Mouse (Mus musculus) heart, adult 9 months (tissue): ENCODE data around the gene Fto.
A peak's percentile ranks its signal among the peaks of the same experiment; 100 is the strongest.

Experiments used
- DNase-seq, 2 experiments: peaks; one replicate each; pipeline ENCODE4 v3.0.0; 2022; ENCODE audit warnings: low spot score in 2 of 2

Gene Fto

DNA sequence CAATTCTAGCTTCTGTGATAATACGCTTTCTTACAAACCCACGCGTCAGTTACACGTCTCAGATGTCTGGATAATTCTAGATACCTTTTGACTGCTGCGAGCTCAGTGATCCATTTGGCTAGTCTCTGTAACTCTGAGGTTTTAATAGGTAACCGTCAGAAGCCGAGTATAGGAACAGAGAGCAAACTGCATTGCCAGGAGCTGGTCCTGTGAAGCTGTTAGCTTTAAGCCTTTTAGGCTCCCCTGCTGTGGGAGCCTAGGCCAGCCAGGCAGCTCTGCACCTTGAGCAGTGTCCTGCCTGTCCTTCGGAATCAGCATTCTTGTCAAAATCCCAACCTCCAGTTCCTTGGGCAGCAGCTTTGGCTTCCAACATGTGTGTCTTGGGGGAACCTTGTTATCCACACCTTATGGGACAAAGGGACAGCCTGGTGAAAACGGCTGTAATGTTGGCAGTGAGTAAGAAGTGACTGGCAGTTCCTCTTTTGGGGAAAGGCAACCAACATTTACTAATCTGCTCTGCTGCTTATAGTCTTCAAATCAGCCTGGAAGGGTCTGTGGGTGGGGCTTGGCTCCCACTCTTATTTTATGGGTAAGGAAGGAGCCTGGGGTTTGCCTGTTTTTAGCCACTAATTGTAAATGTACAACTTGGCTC lies 77.2 kb downstream of the Fto start:
- no peak for DNase-seq

DNA sequence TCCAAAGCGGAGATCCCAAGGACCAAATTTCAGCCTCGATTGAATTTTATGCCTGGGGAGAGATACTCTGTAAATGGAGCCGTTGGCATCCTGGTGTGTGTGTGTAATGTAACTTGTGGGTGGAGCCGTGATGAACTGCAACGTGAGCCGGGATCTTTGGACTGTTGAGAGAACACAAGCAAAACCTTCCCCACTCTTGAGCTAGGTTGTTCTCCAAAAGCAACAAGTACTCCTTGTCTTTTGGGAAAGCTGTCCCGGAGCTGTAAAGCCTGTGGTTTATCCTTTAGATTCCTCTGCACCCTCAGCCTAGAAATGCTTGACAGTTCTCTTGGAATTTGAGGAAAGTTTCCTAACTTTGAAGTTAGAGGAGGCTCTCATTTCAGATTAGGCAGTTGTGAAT lies 78.9 kb downstream of the Fto start:
- DNase-seq, result no peak

DNA sequence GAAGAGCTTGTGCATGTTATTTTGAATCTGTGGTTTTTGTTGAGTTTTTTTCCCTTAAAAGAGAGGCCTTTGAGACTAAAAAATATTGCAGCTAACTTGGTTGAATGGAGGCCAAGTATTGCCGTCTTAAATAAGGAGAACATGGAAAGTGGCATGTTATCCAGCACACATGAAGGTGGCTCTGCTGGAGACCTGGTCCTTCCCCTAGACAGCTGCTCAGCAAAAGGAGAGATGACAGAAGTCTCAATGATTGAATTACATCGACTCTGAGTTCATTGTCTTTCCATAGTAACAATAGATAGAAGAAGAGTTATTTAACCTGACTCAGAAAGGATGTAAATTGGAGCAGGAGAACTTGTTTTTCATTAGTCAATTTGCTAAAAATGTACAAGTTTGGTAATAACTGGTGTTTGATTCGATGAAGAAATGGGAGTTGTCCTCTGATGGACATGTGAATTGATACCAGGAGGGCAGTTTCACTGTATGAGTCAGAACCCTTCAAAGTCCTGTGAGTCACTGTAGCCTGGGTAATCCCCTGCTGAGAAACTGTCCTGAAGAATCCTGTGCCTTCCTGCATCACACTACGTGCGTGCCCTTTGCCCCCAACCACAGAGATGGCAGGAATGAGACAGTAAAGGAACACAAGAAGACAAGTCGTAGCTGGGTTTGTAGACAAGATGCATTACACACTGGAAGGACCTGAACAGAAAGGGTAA lies 82.2 kb downstream of the Fto start:
- DNase-seq, result no peak

DNA sequence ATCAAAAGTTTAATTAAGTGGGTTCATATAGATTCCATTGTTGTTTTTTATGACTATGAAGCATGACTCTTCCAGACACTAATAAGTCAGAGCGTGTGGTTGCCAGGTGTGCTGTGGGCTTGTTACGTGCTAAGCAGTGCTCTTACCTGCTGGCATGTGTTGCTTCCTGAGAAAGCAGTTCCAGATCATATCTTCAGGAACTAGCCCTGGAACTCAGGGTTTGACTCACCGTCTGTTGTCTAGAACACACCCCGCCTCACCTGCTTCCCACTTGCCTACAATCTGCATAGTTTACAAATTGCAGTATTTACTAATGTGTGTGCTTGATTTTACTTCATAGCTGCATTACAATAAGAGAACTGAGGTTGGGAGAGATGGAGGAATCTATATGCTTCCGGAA lies 84.7 kb downstream of the Fto start:
- DNase-seq, result no peak

DNA sequence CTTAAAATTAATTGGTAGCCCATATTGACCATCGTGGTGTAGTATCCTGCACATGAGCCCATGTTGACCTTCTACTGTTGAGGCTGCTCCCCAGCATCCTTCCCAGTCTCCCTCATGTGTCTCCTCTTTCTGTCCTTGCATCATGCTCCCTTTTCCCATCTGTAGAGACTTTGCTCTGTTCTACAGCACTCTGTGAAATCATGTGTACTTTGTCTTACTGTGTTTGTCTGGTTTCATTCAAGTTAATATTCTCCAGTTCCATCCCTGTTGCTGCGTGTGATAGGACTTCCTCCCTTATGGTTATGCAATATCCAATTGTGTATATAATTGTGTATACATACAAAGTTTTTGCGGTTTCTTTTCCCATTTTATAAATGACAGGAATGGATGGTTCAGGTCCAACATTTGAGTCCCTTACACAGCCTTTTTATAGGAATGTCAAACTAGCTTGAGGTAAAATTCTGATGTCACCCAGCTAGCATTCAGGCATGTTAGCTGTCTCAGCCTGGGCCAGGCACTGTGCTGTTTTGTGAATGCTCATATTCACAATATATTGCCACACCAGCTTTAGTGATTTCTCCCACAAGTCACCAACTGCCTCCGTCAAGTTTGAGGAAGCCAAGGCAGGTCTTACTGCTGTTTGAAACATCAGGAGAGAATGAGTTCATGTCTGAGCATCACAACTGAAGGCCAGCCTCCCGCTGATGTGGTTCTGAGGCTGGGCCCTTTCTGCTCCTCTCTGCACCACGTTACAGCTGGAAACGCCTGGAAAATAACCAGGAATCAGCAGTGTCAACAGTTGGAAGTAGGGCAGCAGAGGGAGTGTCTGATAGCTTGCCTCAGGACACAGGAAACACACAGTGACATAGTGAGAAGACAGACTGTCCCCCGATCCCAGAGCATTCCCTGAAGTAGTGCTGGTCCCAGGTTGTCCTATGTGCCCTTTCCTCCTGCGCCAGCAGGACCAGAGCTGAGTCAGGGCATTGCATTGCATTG lies 90.0 kb downstream of the Fto start:
- peak; percentile 51 to 60 for DNase-seq

DNA sequence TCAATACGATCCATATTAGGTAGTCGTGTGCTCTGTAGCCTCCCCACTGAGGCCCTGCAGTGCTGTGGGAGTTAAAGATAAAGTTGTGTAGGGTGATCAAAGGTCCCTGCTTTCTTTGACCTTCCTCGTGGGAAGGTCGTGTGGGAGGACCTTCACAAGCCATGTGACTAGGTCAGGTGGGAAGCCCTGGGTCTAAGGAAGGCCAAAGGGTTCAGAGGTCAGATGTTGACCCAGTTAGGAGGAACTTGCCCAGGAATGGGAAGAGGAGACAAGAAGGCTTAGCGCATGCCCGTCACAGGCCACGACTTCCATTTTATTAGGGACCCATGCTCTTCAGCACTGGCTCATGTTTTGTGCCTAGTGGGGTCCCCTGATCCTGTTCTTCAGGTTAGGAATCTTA lies 91.0 kb downstream of the Fto start:
- no peak for DNase-seq

DNA sequence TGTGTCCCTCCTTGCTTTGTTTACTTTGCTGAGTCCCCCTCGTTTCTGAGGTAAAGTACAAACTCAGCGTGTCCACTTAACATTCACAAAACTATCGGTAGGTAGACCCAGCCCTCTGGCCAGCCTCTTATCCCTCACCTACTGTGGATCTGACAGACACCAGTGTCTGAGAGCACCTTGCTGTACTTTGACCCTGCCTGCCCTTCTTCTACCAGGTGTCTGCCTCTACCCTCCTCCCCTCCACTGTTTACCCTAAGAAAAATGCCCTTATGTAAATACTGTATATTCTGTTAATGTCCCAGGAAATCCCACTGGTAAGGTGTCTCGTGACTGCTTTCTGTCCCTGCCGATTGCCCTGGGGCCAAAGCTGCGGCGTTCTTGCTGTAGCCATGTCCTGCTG lies 91.8 kb downstream of the Fto start:
- no peak for DNase-seq

DNA sequence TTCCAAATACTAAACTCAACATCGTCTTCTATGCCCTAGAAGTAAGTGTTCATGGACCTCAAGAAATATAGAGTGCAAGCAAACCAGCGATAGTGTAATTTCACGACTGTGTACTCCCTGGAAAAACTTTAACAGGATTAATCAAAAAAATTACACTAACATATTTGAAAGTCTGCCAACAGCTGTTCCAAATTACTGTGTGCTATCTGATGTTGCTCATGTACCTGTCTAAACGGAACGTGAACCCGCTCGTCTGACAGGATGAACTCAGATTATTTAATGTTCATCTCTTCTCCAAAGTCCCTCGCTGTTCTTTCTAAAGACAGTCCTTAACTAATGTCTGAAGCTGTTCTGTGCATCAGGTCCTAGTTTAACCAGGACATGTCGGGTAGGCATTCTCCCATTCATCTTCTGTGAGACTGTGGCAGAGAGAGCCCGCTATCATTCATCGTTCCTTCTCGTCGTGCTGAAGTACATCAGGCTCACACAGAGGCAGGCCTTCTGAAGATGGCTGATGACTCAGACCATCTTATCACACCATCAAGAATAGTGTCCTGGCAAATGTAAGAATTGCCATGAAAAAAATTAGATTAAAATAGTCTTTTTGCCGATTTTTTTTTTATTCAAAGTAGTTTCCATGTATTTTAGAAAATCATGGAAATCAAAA lies 93.4 kb downstream of the Fto start:
- no peak for DNase-seq

DNA sequence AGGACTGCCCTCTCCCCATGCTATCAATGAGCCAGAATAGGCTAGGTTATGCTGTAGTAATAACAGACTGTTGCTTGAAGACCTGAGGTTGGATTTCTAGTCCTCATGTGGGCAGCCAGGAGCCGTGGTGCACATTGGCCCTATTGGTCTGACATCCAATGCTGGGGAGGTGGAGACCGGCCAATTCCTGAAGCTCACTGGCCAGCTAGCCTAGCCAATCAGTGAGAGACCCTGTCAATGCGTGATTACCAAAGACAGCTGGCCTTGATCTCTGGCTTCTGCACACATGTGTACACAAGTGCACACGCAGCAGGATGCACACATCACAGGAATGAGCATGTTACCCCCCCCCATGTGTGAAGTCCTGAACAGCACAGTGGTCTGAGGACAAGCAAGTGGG lies 94.6 kb downstream of the Fto start:
- DNase-seq, result no peak

DNA sequence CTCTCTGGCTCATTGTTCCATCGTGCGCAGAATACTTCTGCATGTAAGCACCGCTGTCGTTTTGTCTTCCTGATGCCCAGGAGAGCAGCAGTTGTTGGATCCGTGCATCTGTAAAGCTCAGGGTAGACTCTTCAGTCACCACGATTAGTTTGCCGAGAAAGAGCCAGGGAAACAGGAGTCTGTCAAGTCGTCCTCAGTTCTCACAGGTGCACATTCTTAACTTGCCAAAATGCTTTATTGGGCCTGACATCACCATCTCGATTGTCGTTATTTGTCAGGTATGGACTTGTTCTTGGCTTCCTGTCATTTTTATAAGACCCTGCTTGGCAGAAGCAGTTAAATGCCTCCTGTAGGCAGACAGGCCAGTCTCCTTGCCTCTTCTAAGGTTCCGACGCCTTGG lies 96.7 kb downstream of the Fto start:
- no peak for DNase-seq

DNA sequence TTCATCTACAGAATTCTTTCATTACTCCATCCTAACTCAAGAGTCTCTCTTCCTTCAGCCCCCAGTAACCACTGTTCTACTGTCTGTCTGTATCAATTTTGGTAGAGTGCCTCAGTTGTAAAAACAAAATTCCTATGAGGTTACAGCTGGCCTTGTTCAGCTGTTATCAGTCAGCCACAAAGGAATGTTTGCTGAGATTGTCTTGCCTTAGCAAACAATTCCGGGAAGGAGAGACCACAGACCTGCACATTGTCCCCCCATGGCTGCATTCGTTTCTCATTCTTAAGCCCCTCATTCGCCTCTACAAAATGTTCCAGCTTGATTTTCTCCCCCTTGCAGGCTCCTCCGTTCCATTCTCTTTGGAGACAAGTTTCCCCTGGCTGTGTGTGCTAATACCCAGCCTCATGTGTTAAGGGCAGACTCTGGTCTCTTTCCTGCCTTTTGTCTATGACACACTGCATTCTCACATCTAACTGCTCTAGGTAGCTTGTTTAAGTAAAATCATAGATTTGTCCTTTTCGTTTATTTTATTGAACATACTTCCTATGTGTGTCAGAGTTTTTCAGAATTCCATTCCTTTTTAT lies 111.3 kb downstream of the Fto start:
- no peak for DNase-seq

DNA sequence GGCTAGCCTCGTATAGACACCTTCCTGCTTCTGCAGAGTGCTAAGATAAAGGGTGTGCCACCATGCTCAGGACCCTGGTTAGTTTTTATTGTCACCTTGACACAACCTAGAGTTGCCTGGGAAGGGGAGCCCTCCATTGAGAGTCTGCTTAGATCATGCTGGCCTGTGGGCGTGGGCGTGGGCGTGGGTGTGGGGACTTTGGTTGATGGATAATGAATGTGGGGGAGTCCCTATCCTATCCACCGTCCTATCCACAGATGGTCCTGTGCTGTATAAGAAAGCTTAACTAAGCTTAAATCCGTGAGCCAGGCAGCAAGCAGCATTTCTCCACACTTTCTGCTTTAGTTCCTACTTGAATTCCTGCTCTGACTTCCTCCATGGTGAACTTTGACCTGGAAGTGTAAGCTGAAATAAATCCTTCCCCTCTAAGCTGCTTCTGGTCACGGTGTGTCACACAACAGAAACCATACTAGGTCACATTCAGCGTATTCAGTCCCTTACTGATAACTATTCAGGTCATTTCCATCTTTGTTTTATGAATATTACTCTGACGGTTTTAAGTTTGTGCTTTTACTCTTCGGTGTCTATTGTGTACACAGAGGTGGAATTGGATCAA lies 112.0 kb downstream of the Fto start:
- DNase-seq, result no peak

DNA sequence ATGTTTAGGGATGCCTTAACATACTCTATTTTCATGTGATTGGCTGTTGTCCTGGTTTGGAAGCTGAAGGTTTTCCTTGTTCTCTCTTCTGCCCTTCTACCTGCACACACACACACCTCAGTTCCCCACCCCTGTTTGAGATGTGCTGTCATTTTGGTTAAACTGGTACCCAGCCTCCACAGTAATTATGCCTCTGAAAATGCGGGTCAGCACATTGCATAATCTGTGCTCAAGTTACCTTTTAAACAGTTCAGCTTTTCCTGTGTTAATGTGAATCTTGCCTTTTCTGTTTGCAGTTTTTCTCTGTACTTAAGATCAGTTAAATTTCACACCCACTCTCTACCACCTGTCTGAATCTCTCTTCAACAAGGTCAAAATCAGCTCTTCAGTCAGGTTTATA lies 113.2 kb downstream of the Fto start:
- DNase-seq, result no peak

DNA sequence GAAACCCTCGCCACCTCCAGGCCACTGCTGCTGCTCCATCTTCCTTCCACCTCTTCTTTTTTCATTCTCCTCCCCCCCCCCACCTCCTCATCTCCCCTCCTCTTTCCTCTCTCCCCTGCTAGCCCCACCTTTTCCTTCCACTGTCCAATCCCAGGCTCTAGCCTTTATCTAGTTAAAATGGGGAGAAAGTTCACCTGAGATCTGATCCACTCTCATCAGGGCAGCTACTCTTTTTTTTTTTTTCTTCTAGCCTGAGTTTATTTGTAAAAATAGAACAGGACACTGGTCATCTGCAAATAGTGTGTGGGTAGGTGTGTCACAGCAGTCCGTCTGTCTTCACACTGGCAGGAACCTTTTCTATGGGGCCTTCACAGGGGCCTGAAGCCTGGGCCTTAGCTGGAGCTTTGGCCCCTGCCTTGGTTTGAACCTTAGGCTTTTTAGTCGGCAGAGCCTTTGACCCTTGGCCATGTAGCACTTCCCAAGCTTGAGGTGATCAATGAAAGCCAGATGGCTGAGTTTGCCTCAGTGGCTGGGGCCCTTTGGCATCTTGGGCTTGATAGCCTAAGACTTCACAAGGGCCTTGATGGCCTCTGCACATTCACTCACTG lies 117.1 kb downstream of the Fto start:
- DNase-seq, result no peak

DNA sequence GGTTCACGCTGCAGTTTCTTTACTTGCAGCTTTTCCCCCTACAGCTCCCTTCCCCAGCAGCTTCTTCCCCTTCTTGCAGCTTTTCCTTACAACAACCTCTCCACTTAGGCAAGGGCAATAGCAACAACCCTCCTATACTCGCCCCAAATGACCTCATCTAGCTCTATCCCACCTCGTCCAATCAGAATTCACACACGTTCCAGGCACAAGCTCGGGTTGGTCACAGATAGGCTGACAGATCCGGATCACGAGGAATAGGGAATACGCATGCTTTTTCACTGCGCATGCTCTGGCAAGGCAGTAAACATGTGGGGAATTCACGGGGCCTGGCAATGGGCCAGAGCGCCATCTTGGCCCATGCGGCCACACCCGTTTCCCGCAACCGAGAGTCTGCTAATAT lies 122.7 kb downstream of the Fto start:
- DNase-seq, result no peak

DNA sequence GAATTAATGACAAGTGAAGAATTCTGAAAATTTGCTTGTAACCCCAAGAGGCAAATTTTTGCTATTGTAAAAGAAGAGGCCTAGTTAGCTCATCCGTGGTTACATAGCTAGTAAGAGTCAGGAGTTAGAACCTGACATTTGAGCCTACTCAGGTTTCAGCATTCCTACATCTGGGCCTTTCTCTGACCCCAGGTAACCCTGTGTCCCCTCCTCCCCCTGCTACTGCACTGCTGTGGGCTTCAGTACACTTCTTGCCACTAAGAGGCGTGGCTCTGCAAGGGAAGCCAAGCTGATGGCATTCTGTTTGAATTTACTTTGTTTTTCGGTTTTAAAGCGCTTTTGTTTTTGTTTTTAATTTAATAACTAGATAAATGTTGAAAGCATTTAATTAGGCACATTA lies 130.6 kb downstream of the Fto start:
- no peak for DNase-seq

DNA sequence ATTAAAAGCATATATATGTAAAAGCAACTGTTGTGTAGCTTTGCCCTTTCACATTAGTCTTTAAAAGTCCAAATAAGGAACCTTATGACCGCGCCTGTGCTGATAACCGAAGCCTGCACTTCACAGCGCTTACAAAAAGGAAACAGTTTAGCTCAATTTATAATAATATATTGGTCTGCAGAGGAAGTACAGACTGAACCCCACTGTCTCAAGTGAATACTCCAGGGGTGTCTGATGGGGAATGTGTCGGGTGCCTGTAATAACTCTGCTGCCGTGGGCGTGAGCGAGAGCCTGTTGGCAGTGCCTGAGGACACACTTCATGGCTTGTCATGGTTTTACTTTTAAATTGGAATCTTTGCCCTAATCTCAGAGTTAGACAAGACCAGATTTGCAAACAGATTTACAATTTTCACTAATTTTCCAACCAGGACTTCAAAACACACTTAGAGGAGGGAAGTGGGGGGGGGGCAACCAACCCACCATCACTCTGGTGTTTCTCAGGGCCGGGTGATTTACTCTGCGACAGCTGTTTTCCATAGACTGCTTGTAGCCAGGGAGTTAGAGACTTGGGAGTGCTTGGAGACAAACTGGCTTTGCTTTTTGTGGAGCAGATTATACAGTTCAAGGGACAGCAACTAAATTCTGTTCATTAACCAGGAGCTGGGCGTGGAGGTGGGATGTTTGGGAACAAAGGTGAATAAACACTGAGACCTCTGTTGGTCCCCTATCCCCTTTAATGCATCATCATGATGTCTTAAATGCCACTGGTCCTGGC lies 131.5 kb downstream of the Fto start:
- no peak for DNase-seq

DNA sequence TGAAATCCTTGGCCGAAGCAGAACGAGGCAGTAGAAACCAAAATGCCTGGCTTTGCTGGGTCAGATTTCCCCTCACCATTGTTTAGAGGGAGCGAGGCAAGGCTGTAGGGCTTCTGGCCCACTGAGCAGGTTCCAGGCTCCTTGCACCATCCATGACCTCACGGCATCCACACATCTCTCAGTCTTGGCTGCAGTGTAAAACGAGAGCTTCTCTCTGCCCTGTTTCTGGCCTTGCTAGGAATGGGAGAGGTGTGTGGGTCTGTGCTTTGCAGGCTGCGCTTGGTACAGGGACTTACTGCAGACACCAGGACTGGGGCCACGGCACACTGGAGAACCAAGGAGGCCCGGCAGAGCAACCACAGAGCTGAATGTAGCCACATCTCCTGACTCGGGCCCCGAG lies 132.2 kb downstream of the Fto start:
- no peak for DNase-seq

DNA sequence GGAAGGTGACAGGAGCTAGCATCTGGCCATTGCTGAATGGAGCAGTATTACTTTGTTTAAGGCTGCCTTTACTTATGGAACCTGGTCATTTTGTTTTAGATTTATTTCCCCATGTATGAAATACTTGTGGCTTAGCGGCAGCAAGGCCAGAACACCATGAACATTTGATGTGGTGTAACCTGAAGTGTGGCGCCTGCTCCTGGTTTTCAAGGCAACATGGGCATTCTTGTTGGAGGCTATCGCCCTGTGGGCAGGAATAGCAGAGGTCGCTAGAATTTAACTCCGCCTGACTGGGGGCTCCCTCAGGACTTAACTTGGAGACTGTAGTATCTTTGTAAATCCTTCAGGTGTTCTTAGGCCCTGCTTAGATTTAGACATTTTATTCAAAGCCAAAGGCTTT lies 132.7 kb downstream of the Fto start:
- no peak for DNase-seq
